Mouse (Mus musculus) embryonic facial prominence, embryonic 11.5 days (tissue): ENCODE results near the gene Tmem206. TPM values are rescaled to one million over a fixed set of nuclear protein-coding genes. Genes with fewer than 3 reads are reported as not detected.

ENCODE experiments used
- ATAC-seq: fragments of 200-750 bp; cut with Nextera tagmentation; replicated peaks from 2 replicates; pipeline ENCODE4 v1.8.0; 2017; ENCODE audit warnings: low read depth; ENCODE audit not compliant: insufficient number of reproducible peaks, low FRiP score, low TSS enrichment
- DNase-seq: peaks from one replicate; pipeline ENCODE4 v3.0.0-alpha.2; 2015; ENCODE audit warnings: low spot score
- H3K27ac ChIP-seq: fragments of 300-500 bp; sonication (generic); replicated peaks from 2 replicates; pipeline ENCODE4 v1.5.1; 2014; ENCODE audit warnings: mild to moderate bottlenecking, low read depth, low read length, control low read depth
- H3K27me3 ChIP-seq: fragments of 300-500 bp; sonication (generic); 2 replicates; pipeline ENCODE4 v1.6.1; 2014; ENCODE audit warnings: mild to moderate bottlenecking, low read length, moderate library complexity, mixed read lengths; ENCODE audit not compliant: control insufficient read depth, insufficient read depth
- H3K36me3 ChIP-seq: fragments of 300-500 bp; sonication (generic); replicated peaks from 2 replicates; pipeline ENCODE4 v1.6.1; 2014; ENCODE audit warnings: low read depth, mild to moderate bottlenecking, low read length, moderate library complexity, mixed read lengths; ENCODE audit not compliant: control insufficient read depth, insufficient read depth
- H3K4me1 ChIP-seq: fragments of 300-500 bp; sonication (generic); 2 replicates; pipeline ENCODE4 v1.6.1; 2014; ENCODE audit warnings: low read length, mixed read lengths; ENCODE audit not compliant: control insufficient read depth, insufficient read depth
- H3K4me2 ChIP-seq: fragments of 300-500 bp; sonication (generic); 2 replicates; pipeline ENCODE4 v1.6.1; 2014; ENCODE audit warnings: low read depth, mild to moderate bottlenecking, control low read depth, low read length, moderate library complexity
- H3K4me3 ChIP-seq: fragments of 300-500 bp; sonication (generic); 2 replicates; pipeline ENCODE4 v1.5.1; 2014; ENCODE audit warnings: low read depth, low read length, control low read depth
- H3K9ac ChIP-seq: fragments of 300-500 bp; sonication (generic); replicated peaks from 2 replicates; pipeline ENCODE4 v1.6.1; 2014; ENCODE audit warnings: mild to moderate bottlenecking, control low read depth, low read length
- H3K9me3 ChIP-seq: fragments of 300-500 bp; sonication (generic); replicated peaks from 2 replicates; pipeline ENCODE4 v1.6.1; 2016; ENCODE audit warnings: mild to moderate bottlenecking, low read length, inconsistent platforms, mixed read lengths; ENCODE audit not compliant: control insufficient read depth
- WGBS: fragments of 180-500 bp; shearing (Covaris S2); extraction: QIAGEN DNeasy Blood & Tissue Kit; methylation state at CpG from one replicate; pipeline ENCODE4 v1.1.7; 2014; 5-methylcytosine and 5-hydroxymethylcytosine counted together
- polyA plus RNA-seq: library from polyadenylated mRNA; unstranded; fragments of >200 nt; fragmentation: Nextera tagmentation; extraction: Ambion mirVana; gene quantifications from 2 replicates; pipeline ENCODE4 v1.2.1, GENCODE M21; 2014

Gene Tmem206
- polyA plus RNA-seq, 1 experiment from 2014 or later, result 29.6 TPM

DNA sequence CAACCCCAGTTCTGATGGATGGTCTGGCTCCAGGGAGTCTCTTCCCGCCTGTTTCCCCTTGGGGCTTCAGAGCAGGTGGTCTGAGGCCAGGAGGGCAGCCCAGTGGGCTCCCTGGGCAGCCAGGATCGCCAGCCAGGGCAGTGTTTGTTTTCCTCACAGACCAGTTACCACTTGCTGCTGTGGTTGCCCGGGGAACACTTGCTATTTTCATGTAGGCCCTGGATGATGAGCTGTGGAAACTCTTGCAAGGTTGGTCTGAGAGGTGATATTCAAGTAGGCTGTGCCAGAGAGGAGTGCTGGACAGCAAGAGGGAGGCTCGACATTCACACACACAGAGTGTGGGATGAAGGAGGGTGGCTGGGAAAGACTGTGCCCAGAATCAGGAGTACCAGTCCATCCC lies 23.8 kb upstream of the Tmem206 start:
- no peak overlapping the region for H3K9ac ChIP-seq
- H3K4me2 ChIP-seq, result no peak overlapping the region
- H3K36me3 ChIP-seq, result no peaks in the 10 kb centered on the region
- DNase-seq, result no peak
- no peak overlapping the region for H3K27ac ChIP-seq
- H3K4me3 ChIP-seq, result no peak overlapping the region
- H3K9me3 ChIP-seq, result no peaks in the 10 kb centered on the region
- no peak for ATAC-seq
- no peaks in the 10 kb centered on the region for H3K27me3 ChIP-seq
- 36% methylated on average over 4 of the region's 4 CpGs for WGBS
- no peaks in the 10 kb centered on the region for H3K4me1 ChIP-seq

DNA sequence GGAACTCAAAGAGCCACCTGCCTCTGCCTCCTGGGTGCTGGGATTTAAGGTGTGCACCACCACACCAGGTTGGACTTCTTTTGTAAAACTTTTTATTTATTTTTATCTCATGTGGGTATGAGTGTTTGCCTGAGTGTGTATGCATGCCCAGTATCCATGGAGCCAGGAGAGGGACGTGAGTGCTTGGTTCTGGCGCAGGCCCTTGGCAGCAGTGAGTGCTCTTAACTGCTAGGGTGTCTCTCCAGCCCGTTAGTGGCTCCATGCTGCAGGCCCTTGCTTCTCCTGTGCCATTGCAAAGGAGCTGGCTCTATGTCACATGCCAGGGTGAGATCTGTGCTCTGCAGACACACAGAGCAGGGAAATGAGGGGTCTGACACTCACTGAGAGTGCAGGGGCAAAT lies 22.0 kb upstream of the Tmem206 start:
- H3K4me1 ChIP-seq, result no peaks in the 10 kb centered on the region
- no peak overlapping the region for H3K27ac ChIP-seq
- no peaks in the 10 kb centered on the region for H3K27me3 ChIP-seq
- no peak overlapping the region for H3K4me3 ChIP-seq
- DNase-seq, result no peak
- no peak for ATAC-seq
- no peak overlapping the region for H3K9ac ChIP-seq
- H3K36me3 ChIP-seq, result no peaks in the 10 kb centered on the region
- no peaks in the 10 kb centered on the region for H3K9me3 ChIP-seq
- H3K4me2 ChIP-seq, result no peak overlapping the region
- WGBS, result 68% methylated on average over 3 of the region's 3 CpGs

DNA sequence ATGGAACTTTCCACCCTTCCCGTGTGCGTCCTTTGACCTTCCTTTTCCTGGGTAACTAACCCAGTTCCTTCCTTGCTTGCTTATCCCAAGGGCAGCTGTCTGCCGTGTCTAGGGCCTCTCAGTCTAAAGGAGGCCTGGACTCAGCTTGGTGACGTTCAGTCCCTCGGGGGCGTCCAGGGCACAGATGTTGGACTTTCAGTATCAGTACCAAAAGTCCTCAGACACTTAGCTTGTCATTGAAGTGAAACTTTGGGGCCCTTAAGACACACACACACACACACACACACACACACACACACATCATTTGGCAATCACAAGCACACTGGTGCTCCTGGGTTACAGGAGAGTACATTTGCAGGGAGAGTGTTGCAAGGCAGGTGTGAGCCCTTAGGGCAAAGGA lies 21.5 kb upstream of the Tmem206 start:
- no peak for DNase-seq
- no peaks in the 10 kb centered on the region for H3K27me3 ChIP-seq
- no peaks in the 10 kb centered on the region for H3K9me3 ChIP-seq
- H3K4me2 ChIP-seq, result no peak overlapping the region
- H3K4me3 ChIP-seq, result no peak overlapping the region
- 56% methylated on average over 6 of the region's 6 CpGs for WGBS
- H3K36me3 ChIP-seq, result no peaks in the 10 kb centered on the region
- no peak overlapping the region for H3K27ac ChIP-seq
- H3K9ac ChIP-seq, result no peak overlapping the region
- ATAC-seq, result no peak
- H3K4me1 ChIP-seq, result no peaks in the 10 kb centered on the region

DNA sequence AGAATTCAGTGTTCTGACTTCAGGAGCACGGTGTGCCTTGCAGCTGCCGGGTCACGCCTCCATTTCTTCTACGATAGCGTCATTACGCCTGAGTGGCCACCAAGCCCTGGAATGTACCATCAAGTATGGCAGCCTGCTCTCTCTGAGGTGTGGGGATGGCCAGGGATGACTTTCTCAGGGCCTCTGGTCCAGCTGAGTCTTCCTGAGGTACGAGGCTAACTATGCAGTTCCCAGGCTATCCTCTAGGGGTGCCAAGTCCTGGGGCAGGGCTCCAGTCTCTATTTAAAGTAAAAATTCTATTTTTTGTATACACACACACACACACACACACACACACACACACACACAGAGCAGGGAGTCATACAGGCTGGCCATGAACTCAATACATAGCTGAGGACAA lies 20.1 kb upstream of the Tmem206 start:
- Histone ChIP-seq H3K4me3 (no peak overlapping the region), H3K4me1 (no peaks in the 10 kb centered on the region), H3K9ac (no peak overlapping the region), H3K27me3 (no peaks in the 10 kb centered on the region), H3K27ac (no peak overlapping the region), H3K36me3 (no peaks in the 10 kb centered on the region), H3K4me2 (no peak overlapping the region), H3K9me3 (no peaks in the 10 kb centered on the region)
- no peak for ATAC-seq
- 68% methylated on average over 7 of the region's 7 CpGs for WGBS
- peak; percentile 52 for DNase-seq

DNA sequence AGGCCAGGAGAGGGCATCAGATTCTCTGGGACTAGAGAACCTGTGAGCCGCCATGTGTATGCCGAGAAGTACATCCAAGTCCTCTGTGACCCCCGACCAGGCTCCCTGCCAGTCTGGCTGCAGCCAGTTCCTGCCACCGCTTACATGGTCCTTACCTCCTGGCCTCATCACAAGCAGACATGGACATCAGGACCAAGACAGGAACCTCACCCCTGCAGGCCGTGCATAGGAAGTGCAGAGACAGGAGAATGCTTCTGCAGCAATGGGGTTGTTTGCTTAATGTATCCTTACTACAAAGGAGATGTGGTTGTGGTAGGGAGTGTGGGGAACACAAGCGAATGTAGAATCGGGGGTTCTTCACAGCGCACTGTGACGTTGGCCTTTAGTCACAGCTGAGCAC lies 19.4 kb upstream of the Tmem206 start:
- DNase-seq (no peak), ATAC-seq (no peak)
- Histone ChIP-seq H3K36me3 (no peaks in the 10 kb centered on the region), H3K4me2 (no peak overlapping the region), H3K9me3 (no peaks in the 10 kb centered on the region), H3K4me1 (no peaks in the 10 kb centered on the region), H3K4me3 (no peak overlapping the region), H3K27ac (no peak overlapping the region), H3K9ac (no peak overlapping the region), H3K27me3 (no peaks in the 10 kb centered on the region)
- 88% methylated on average over 9 of the region's 9 CpGs for WGBS

DNA sequence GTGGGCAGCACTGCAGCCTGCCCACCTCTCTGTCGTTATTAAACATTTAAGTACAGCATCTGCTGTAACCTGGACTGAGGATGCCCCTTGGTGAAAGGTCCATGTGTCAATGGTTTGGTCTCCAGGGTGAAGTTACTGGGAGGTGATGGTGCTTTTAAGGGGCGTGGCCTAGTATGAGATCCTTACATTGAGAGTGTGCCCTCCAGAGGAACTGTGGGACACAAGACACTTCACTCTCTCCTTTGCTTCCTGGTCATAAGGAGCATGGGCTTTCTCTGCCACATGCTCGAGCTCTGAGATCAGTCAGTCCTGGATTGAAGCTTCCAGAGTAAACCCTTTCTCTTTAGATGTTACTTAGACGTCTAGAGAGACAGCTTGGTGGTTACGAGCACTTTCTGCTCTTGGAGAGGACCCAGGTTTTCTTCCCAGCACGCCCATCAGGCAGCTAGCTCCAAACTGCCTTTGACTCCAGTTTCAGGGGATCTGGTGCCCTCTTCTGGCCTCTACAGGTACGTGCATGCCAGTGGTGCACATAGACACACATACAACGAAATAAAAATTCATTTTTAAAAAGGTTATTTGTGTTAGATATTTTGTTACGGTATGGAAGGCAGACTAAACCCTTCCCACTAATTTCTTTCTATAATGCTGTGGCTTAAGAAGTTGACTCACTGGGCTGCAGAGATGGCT lies 17.8 kb upstream of the Tmem206 start:
- Histone ChIP-seq H3K27me3 (no peaks in the 10 kb centered on the region), H3K9me3 (no peaks in the 10 kb centered on the region), H3K36me3 (no peaks in the 10 kb centered on the region), H3K9ac (no peak overlapping the region), H3K4me1 (no peaks in the 10 kb centered on the region), H3K4me3 (no peak overlapping the region), H3K27ac (no peak overlapping the region), H3K4me2 (no peak overlapping the region)
- ATAC-seq, result no peak
- WGBS, result 83% methylated on average over 9 of the region's 9 CpGs
- no peak for DNase-seq

DNA sequence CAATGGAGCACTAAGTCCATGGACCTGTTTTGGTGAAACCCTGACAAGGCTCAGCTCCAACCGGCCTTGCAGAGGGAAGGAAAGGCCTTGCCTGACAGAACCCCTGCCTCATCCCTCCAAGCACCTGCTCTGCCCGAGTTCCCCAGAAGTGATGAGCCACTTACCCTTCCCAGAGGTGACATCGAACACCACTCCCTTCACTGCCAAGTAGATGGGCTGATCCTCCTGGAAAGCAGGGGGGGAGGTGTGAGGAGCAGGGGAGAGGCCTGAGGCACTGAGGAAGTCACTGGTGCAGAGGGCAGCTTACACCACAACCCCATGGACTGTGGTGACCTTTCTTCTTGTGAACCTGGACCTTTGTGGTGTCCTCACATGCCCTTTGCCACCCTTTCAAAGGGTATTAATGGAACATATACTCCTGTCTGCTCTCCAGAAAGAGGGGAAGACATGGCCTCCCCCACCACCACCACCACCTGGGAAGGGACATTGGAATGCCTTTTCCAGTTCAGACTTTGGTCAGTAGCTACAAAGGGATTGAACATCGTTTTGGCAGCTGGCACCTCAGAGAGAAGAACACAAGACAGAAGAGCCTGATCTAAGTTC lies 14.3 kb upstream of the Tmem206 start:
- no peak overlapping the region for H3K9ac ChIP-seq
- no peaks in the 10 kb centered on the region for H3K9me3 ChIP-seq
- no peaks in the 10 kb centered on the region for H3K36me3 ChIP-seq
- no peaks in the 10 kb centered on the region for H3K27me3 ChIP-seq
- H3K4me2 ChIP-seq, result no peak overlapping the region
- ATAC-seq (no peak), DNase-seq (no peak)
- no peaks in the 10 kb centered on the region for H3K4me1 ChIP-seq
- H3K4me3 ChIP-seq, result no peak overlapping the region
- no peak overlapping the region for H3K27ac ChIP-seq
- WGBS, result 74% methylated on average over 4 of the region's 4 CpGs

DNA sequence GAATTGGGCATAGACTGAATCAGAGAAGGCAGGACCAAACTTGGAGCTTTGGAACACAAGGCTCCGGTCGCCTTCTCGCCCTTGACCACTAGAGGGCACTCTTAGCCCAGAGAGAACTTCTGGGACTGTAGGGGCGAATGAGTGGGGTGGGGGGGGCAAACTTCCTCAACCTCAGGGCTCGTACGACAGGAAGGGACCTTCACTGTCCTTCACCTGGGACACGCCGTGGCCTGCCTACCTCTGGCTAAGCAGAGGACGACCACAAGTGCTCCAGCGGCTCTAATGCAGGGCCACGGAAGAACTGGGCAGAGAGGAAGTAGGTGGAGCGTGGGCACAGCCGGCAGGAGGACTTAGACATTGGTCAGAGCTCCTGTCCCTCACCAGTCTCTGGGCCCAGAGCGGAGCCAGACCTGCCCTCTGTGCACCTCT lies 13.2 kb upstream of the Tmem206 start:
- Histone ChIP-seq H3K4me2 (peak overlapping the region; percentile 34), H3K9ac (peak overlapping the region; percentile 67), H3K9me3 (no peaks in the 10 kb centered on the region), H3K4me1 (no peaks in the 10 kb centered on the region), H3K27me3 (no peaks in the 10 kb centered on the region), H3K27ac (no peak overlapping the region), H3K4me3 (peak overlapping the region; percentile 49), H3K36me3 (no peaks in the 10 kb centered on the region)
- DNase-seq (peak; percentile 91), ATAC-seq (peak; percentile 85)
- 1% methylated on average over 14 of the region's 14 CpGs for WGBS
